Mouse (Mus musculus): ENCODE measurements around the gene Rccd1. TPM values are rescaled to one million over a fixed set of nuclear protein-coding genes. Genes with fewer than 3 reads are reported as not detected.

Rccd1 gene
- polyA plus RNA-seq, 1 experiment from 2014 or later = 20.2 TPM

DNA sequence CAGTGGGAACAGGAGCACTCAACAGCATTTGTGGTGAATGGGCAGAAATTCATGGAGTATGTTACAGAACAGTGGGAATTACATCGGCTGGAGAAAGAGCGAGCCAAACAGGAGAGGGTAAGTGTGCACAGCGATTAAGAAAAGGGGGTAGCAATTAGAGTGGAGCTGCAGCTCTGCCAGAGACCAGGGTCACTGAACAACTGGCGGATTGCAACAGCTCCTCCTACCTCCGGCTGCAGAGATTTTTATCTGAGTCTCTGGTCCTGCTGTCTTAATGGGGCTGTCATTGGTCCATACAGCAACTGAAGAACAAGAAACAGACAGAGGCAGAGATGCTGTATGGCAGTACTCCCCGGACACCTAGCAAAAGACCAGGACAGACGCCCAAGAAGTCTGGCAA lies 13.5 kb downstream of the Rccd1 start:
- Histone ChIP-seq H3K4me3 (ENCODE audit: low read depth, low read length) (no peak overlapping the region), H3K27ac (ENCODE audit: low read depth, low read length) (no peak overlapping the region), H3K27me3 (ENCODE audit: control insufficient read depth, insufficient read depth, low read length) (no peaks in the 10 kb centered on the region), H3K4me2 (ENCODE audit: low read depth, low read length, severe bottlenecking) (no peak overlapping the region), H3K9ac (ENCODE audit: low read length) (no peak overlapping the region), H3K36me3 (ENCODE audit: control insufficient read depth, insufficient read depth, low read length) (peaks cover 36% of the 10 kb centered on the region), H3K9me3 (ENCODE audit: control insufficient read depth, low read length) (no peaks in the 10 kb centered on the region), H3K4me1 (replicated peaks; ENCODE audit: control insufficient read depth, insufficient read depth, low read length) (no peaks in the 10 kb centered on the region)
- 85% methylated on average over 7 of the region's 7 CpGs for WGBS
- ATAC-seq (replicated peaks; ENCODE audit: low FRiP score) (no peak), DNase-seq (ENCODE audit: low spot score) (no peak)

DNA sequence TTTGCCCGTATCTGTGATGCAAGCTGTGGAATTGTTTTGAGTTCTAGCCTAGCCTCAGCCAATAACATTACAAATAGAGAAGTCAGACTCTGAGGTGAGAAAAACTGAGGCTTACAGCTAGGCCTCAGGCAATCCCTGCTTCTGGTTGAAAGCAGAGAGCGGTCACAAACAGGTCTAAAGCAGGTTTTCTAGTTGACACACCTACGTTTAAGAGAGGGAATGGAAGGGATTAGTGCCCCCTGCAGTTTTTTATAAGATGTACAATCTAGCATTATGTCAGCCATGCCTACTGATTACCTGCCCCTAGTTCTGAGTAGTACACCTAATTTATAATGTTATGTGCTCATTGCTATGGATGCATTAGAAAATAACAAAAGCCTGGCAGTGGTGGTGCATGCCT lies 16.5 kb downstream of the Rccd1 start:
- ATAC-seq (replicated peaks; ENCODE audit: low FRiP score) = no peak
- H3K27me3 ChIP-seq (ENCODE audit: control insufficient read depth, insufficient read depth, low read length) = no peaks in the 10 kb centered on the region
- no peak overlapping the region for H3K4me2 ChIP-seq (ENCODE audit: low read depth, low read length, severe bottlenecking)
- H3K27ac ChIP-seq (ENCODE audit: low read depth, low read length) = no peak overlapping the region
- H3K4me1 ChIP-seq (replicated peaks; ENCODE audit: control insufficient read depth, insufficient read depth, low read length) = no peaks in the 10 kb centered on the region
- H3K36me3 ChIP-seq (ENCODE audit: control insufficient read depth, insufficient read depth, low read length) = peaks cover 24% of the 10 kb centered on the region
- WGBS = 83% methylated on average over 3 of the region's 3 CpGs
- H3K9me3 ChIP-seq (ENCODE audit: control insufficient read depth, low read length) = no peaks in the 10 kb centered on the region
- DNase-seq (ENCODE audit: low spot score) = no peak
- no peak overlapping the region for H3K9ac ChIP-seq (ENCODE audit: low read length)
- H3K4me3 ChIP-seq (ENCODE audit: low read depth, low read length) = no peak overlapping the region

DNA sequence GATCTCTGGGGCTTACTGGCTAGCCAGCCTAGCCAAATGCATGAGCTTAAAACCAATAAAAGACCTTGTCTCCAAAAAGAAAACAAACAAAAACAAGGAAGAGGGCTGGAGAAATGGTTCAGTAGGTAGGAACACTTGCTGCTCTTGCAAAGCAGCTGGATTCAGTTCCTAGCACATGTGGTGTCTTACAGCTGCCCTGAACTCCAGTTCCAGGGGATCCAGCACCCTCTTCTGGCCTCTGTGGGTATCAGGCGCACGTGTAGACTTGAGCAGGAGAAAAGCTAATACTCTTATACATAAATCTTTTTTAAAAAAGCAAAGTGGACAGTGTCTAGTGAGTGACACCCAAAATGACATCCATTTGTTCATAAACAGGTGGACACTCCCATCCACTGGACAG lies 22.7 kb downstream of the Rccd1 start:
- Histone ChIP-seq H3K4me2 (ENCODE audit: low read depth, low read length, severe bottlenecking) (no peak overlapping the region), H3K36me3 (ENCODE audit: control insufficient read depth, insufficient read depth, low read length) (peaks cover 21% of the 10 kb centered on the region; the same call in 1 of the 2 replicates), H3K27me3 (ENCODE audit: control insufficient read depth, insufficient read depth, low read length) (no peaks in the 10 kb centered on the region), H3K27ac (ENCODE audit: low read depth, low read length) (no peak overlapping the region), H3K4me1 (replicated peaks; ENCODE audit: control insufficient read depth, insufficient read depth, low read length) (peaks cover 9% of the 10 kb centered on the region; the same call in 1 of the 2 replicates), H3K9me3 (ENCODE audit: control insufficient read depth, low read length) (no peaks in the 10 kb centered on the region), H3K4me3 (ENCODE audit: low read depth, low read length) (no peak overlapping the region), H3K9ac (ENCODE audit: low read length) (no peak overlapping the region)
- ATAC-seq (replicated peaks; ENCODE audit: low FRiP score) (no peak), DNase-seq (ENCODE audit: low spot score) (no peak)
- 91% methylated on average over 2 of the region's 2 CpGs for WGBS

DNA sequence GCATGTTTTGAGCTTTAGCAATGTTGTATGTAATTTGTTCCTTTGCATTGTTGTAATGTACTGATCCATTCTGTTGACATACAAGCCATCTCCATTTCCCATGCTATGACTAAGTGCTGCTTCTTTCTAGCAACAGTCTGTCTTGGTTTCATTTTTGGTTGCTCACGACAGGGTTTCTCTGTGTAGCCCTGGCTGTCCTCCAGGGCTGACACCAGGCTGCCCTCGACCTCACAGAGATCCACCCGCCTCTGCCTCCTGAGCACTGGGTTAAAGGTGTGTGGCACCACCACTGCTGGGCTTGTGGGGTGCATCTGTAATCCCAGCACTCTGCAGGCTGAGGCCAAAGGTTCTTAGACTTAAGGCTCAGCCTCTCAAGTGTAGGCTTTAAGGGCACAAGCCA lies 24.7 kb downstream of the Rccd1 start:
- Histone ChIP-seq H3K27me3 (ENCODE audit: control insufficient read depth, insufficient read depth, low read length) (no peaks in the 10 kb centered on the region), H3K4me1 (replicated peaks; ENCODE audit: control insufficient read depth, insufficient read depth, low read length) (peaks cover 12% of the 10 kb centered on the region; the same call in 1 of the 2 replicates), H3K9me3 (ENCODE audit: control insufficient read depth, low read length) (no peaks in the 10 kb centered on the region), H3K4me3 (ENCODE audit: low read depth, low read length) (no peak overlapping the region), H3K9ac (ENCODE audit: low read length) (no peak overlapping the region), H3K27ac (ENCODE audit: low read depth, low read length) (no peak overlapping the region), H3K36me3 (ENCODE audit: control insufficient read depth, insufficient read depth, low read length) (peaks cover 15% of the 10 kb centered on the region; the same call in 1 of the 2 replicates), H3K4me2 (ENCODE audit: low read depth, low read length, severe bottlenecking) (no peak overlapping the region)
- no peak for DNase-seq (ENCODE audit: low spot score)
- 96% methylated on average over 3 of the region's 3 CpGs for WGBS
- no peak for ATAC-seq (replicated peaks; ENCODE audit: low FRiP score)

DNA sequence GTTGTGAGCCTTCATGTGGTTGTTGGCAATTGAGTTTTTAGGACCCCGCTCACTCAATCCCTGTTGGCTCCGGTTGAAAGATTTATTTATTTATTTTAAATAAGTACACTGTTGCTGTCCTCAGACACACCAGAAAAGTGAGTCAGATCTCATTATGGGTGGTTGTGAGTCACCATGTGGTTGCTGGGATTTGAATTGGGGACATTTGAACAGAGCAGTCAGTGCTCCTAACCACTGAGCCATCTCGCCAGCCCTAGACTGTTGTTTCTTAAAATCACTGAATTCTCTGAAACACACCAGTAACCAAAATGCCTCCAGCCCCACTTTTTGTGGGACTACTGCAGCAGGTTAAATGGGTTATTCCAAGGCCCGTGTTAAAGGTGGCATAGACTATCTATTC lies 25.5 kb downstream of the Rccd1 start:
- H3K27ac ChIP-seq (ENCODE audit: low read depth, low read length) = no peak overlapping the region
- H3K4me3 ChIP-seq (ENCODE audit: low read depth, low read length) = no peak overlapping the region
- DNase-seq (ENCODE audit: low spot score) (no peak), ATAC-seq (replicated peaks; ENCODE audit: low FRiP score) (no peak)
- 95% methylated on average over 4 of the region's 4 CpGs for WGBS
- no peaks in the 10 kb centered on the region for H3K27me3 ChIP-seq (ENCODE audit: control insufficient read depth, insufficient read depth, low read length)
- no peak overlapping the region for H3K4me2 ChIP-seq (ENCODE audit: low read depth, low read length, severe bottlenecking)
- H3K36me3 ChIP-seq (ENCODE audit: control insufficient read depth, insufficient read depth, low read length) = peaks cover 15% of the 10 kb centered on the region; the same call in 1 of the 2 replicates
- H3K9me3 ChIP-seq (ENCODE audit: control insufficient read depth, low read length) = no peaks in the 10 kb centered on the region
- H3K4me1 ChIP-seq (replicated peaks; ENCODE audit: control insufficient read depth, insufficient read depth, low read length) = peaks cover 12% of the 10 kb centered on the region; the same call in 1 of the 2 replicates
- H3K9ac ChIP-seq (ENCODE audit: low read length) = no peak overlapping the region

DNA sequence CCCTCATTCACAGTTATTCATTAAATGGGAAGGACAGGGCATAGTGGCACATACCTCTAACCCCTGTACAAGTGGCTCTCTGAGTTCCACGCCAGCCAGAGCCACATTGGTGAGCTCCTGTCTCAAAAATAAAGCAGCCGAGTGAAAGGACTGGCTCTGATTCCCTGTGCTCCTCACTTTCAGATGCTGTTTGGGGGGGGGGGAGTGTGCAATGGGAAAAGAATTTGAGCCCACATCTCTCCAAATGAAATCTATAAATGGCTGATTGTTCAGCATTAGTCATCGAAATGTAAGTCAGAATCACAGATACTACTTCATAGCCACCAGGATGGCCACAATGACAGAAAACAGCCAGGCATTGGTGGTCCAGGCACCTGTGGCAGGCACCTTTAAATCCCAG lies 27.2 kb downstream of the Rccd1 start:
- Histone ChIP-seq H3K9ac (ENCODE audit: low read length) (no peak overlapping the region; the same call in 1 of the 2 replicates), H3K27me3 (ENCODE audit: control insufficient read depth, insufficient read depth, low read length) (no peaks in the 10 kb centered on the region), H3K4me3 (ENCODE audit: low read depth, low read length) (no peak overlapping the region), H3K9me3 (ENCODE audit: control insufficient read depth, low read length) (no peaks in the 10 kb centered on the region), H3K4me2 (ENCODE audit: low read depth, low read length, severe bottlenecking) (no peak overlapping the region), H3K36me3 (ENCODE audit: control insufficient read depth, insufficient read depth, low read length) (peaks cover 12% of the 10 kb centered on the region; the same call in 1 of the 2 replicates), H3K4me1 (replicated peaks; ENCODE audit: control insufficient read depth, insufficient read depth, low read length) (peaks cover 12% of the 10 kb centered on the region; the same call in 1 of the 2 replicates), H3K27ac (ENCODE audit: low read depth, low read length) (no peak overlapping the region)
- 89% methylated on average over 3 of the region's 3 CpGs for WGBS
- ATAC-seq (replicated peaks; ENCODE audit: low FRiP score) = no peak
- DNase-seq (ENCODE audit: low spot score) = no peak

DNA sequence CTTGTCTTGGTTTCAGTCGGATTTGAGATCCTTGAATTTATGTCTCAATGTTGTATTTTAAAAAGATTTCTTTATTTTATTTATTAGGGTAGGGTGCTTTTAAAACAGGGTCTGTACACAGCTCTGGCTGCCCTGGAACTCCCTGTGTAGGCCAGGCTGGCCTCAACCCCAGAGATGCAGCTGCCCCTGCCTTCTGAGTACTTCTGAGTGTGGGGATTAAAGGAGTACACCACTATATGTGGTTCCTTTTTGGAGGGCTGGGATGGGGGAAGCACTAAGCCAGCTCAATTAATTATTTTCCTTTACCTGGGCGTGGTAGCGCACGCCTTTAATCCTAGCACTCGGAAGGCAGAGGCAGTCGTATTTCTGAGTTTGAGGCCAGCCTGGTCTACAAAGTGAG lies 27.8 kb downstream of the Rccd1 start:
- Histone ChIP-seq H3K4me2 (ENCODE audit: low read depth, low read length, severe bottlenecking) (no peak overlapping the region), H3K9ac (ENCODE audit: low read length) (peak overlapping the region; percentile 20), H3K4me1 (replicated peaks; ENCODE audit: control insufficient read depth, insufficient read depth, low read length) (peaks cover 12% of the 10 kb centered on the region; the same call in 1 of the 2 replicates), H3K4me3 (ENCODE audit: low read depth, low read length) (no peak overlapping the region), H3K36me3 (ENCODE audit: control insufficient read depth, insufficient read depth, low read length) (peaks cover 10% of the 10 kb centered on the region; the same call in 1 of the 2 replicates), H3K27me3 (ENCODE audit: control insufficient read depth, insufficient read depth, low read length) (no peaks in the 10 kb centered on the region), H3K9me3 (ENCODE audit: control insufficient read depth, low read length) (no peaks in the 10 kb centered on the region), H3K27ac (ENCODE audit: low read depth, low read length) (no peak overlapping the region)
- ATAC-seq (replicated peaks; ENCODE audit: low FRiP score) = no peak
- no peak for DNase-seq (ENCODE audit: low spot score)
- WGBS = 89% methylated on average over 6 of the region's 6 CpGs

DNA sequence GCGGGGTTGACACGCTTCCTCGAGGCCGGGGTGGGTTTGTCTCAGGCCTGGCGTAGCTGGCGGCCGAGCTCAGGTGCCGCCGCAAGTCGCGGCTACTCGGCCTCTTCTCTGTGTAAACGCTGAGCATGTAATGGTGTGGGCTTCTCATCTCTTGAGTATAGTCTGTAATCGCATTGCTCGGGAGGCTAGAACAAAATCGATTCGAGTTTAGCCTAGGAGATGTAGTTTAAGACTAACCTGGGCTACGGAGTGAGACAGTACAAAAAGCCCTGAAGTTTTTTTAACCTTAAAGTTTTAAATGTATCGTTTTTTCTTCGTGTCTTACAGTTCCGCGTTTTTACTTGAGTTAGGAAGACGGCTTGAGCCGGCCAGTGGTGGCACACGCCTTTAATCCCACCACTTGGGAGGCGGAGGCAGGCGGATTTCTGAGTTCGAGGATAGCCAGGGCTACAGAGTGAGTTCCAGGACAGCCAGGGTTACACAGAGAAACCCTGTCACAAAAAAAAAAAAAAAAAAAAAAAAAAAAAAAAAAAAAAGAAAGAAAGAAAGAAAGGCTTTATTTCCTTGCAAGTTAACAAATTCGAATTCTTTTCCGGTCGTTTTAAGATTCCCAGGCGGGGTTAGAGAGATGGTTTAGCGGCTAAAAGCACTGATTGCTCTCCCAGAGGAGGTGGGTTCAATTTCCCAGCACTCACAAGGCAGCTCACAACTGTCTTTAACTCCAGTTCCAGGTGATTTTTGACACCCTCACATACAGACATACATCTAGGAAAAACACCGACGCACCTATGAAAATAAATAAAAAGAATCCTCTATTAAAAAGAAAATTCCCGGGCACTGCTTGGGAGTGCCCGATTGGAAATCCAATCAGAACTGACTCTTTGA lies 29.2 kb downstream of the Rccd1 start:
- Histone ChIP-seq H3K9ac (ENCODE audit: low read length) (peak overlapping the region; percentile 78), H3K4me3 (ENCODE audit: low read depth, low read length) (peak overlapping the region; percentile 92), H3K4me1 (replicated peaks; ENCODE audit: control insufficient read depth, insufficient read depth, low read length) (peaks cover 12% of the 10 kb centered on the region; the same call in 1 of the 2 replicates), H3K9me3 (ENCODE audit: control insufficient read depth, low read length) (no peaks in the 10 kb centered on the region), H3K27me3 (ENCODE audit: control insufficient read depth, insufficient read depth, low read length) (no peaks in the 10 kb centered on the region), H3K4me2 (ENCODE audit: low read depth, low read length, severe bottlenecking) (peak overlapping the region; percentile 37), H3K27ac (ENCODE audit: low read depth, low read length) (peak overlapping the region; percentile 75), H3K36me3 (ENCODE audit: control insufficient read depth, insufficient read depth, low read length) (peaks cover under 1% of the 10 kb centered on the region; the same call in 1 of the 2 replicates)
- DNase-seq (ENCODE audit: low spot score) = no peak
- ATAC-seq (replicated peaks; ENCODE audit: low FRiP score) = peak; percentile 63
- WGBS = 11% methylated on average over 37 of the region's 37 CpGs

Data from forebrain, embryonic 11.5 days (tissue).